Mouse (Mus musculus) heart, postnatal 0 days (tissue): ENCODE data around the gene Ilkap.

Experiments
- CTCF ChIP-seq: IDR thresholded peaks from 2 replicates; pipeline ENCODE4 v1.5.1; 2016; ENCODE audit warnings: antibody characterized with exemption, control low read depth, low read depth
- EP300 ChIP-seq: IDR thresholded peaks from 2 replicates; pipeline ENCODE4 v1.6.1; 2016; ENCODE audit warnings: antibody characterized with exemption, low read depth

GRCm38 (mm10) chr1:91367295-91367694 lies 31.3 kb downstream of the Ilkap start:
- TF ChIP-seq CTCF = no peak
- TF ChIP-seq EP300 = no peak
